24 mouse cellular contexts compared by ENCODE assay signal in genomic region chr2:38412599-38413177, GRCm38 (mm10).
DNase-seq lines count a peak whose midpoint lies in the region; ATAC-seq and TF ChIP-seq lines count a peak whose summit lies in the region.
"Had no signal": no experiment of that assay in that cellular context is flagged by ENCODE, and none has a peak within 500 bp of the region (broad histone marks: within the 10 kb centered on the region; RNA-seq: fewer than 3 reads in every experiment).

No protein-coding gene starts in this region.

- 34% methylated on average over 11 of the region's 11 CpGs for WGBS in heart, embryonic 11.5 days (ENCODE audit: insufficient replicate concordance)
- WGBS in forebrain, postnatal 0 days = 22% methylated on average over 11 of the region's 11 CpGs
- WGBS in liver, embryonic 11.5 days = 47% methylated on average over 11 of the region's 11 CpGs

- H3K4me1 ChIP-seq in heart, embryonic 11.5 days (ENCODE audit: control insufficient read depth, insufficient read depth, low read length) = no peaks in the 10 kb centered on the region
- H3K4me1 ChIP-seq in forebrain, postnatal 0 days (ENCODE audit: insufficient read depth) = no peaks in the 10 kb centered on the region
- H3K4me1 ChIP-seq in liver, embryonic 11.5 days (replicated peaks; ENCODE audit: control insufficient read depth, insufficient read depth, low read length) = no peaks in the 10 kb centered on the region
- H3K4me1 ChIP-seq: heart, embryonic 15.5 days; intestine, embryonic 15.5 days; liver, embryonic 13.5 days; lung, embryonic 15.5 days had no signal

- TF ChIP-seq CTCF in forebrain, postnatal 0 days (IDR thresholded peaks at IDR 0.05; ENCODE audit: low read depth) = no peak

- H3K9ac ChIP-seq in heart, embryonic 11.5 days (ENCODE audit: low read depth, low read length) = no peak overlapping the region
- no peak overlapping the region for H3K9ac ChIP-seq in forebrain, postnatal 0 days
- H3K9ac ChIP-seq in liver, embryonic 11.5 days (ENCODE audit: low read depth, low read length) = no peak overlapping the region
- H3K9ac ChIP-seq: heart, embryonic 15.5 days; intestine, embryonic 15.5 days; limb, embryonic 12.5 days; liver, embryonic 13.5 days; lung, embryonic 15.5 days had no signal

- no peak overlapping the region for H3K27ac ChIP-seq in heart, embryonic 11.5 days (ENCODE audit: low read depth, low read length)
- no peak overlapping the region for H3K27ac ChIP-seq in forebrain, postnatal 0 days (ENCODE audit: low read depth, low read length)
- no peak overlapping the region for H3K27ac ChIP-seq in liver, embryonic 11.5 days (ENCODE audit: low read depth, low read length)
- H3K27ac ChIP-seq: heart, embryonic 15.5 days; intestine, embryonic 15.5 days; limb, embryonic 12.5 days; liver, embryonic 13.5 days; lung, embryonic 15.5 days; macrophage had no signal

- no peak overlapping the region for H3K4me2 ChIP-seq in heart, embryonic 11.5 days
- no peak overlapping the region for H3K4me2 ChIP-seq in forebrain, postnatal 0 days (ENCODE audit: low read depth)
- no peak overlapping the region for H3K4me2 ChIP-seq in liver, embryonic 11.5 days
- H3K4me2 ChIP-seq: heart, embryonic 15.5 days; intestine, embryonic 15.5 days; limb, embryonic 12.5 days; liver, embryonic 13.5 days; lung, embryonic 15.5 days had no signal

- H3K9me3 ChIP-seq in heart, embryonic 11.5 days (replicated peaks; ENCODE audit: control insufficient read depth, low read length) = no peaks in the 10 kb centered on the region
- no peaks in the 10 kb centered on the region for H3K9me3 ChIP-seq in forebrain, postnatal 0 days (ENCODE audit: low read length)
- no peaks in the 10 kb centered on the region for H3K9me3 ChIP-seq in liver, embryonic 11.5 days (ENCODE audit: control insufficient read depth, low read length)
- H3K9me3 ChIP-seq: heart, embryonic 15.5 days; intestine, embryonic 15.5 days; limb, embryonic 12.5 days; liver, embryonic 13.5 days; lung, embryonic 15.5 days had no signal

- no peaks in the 10 kb centered on the region for H3K36me3 ChIP-seq in heart, embryonic 11.5 days (ENCODE audit: control insufficient read depth, insufficient read depth, low read length)
- H3K36me3 ChIP-seq in forebrain, postnatal 0 days (ENCODE audit: insufficient read depth) = no peaks in the 10 kb centered on the region
- no peaks in the 10 kb centered on the region for H3K36me3 ChIP-seq in liver, embryonic 11.5 days (ENCODE audit: control insufficient read depth, insufficient read depth, low read length)
- H3K36me3 ChIP-seq: heart, embryonic 15.5 days; intestine, embryonic 15.5 days; limb, embryonic 12.5 days; liver, embryonic 13.5 days; lung, embryonic 15.5 days had no signal

- no peak overlapping the region for H3K4me3 ChIP-seq in heart, embryonic 11.5 days (ENCODE audit: low read depth, low read length)
- H3K4me3 ChIP-seq in forebrain, postnatal 0 days (ENCODE audit: low read depth, low read length) = no peak overlapping the region
- no peak overlapping the region for H3K4me3 ChIP-seq in liver, embryonic 11.5 days (ENCODE audit: low read depth, low read length)
- H3K4me3 ChIP-seq: heart, embryonic 15.5 days; intestine, embryonic 15.5 days; limb, embryonic 12.5 days; liver, embryonic 13.5 days; lung, embryonic 15.5 days had no signal

- DNase-seq in heart, adult 9 months (ENCODE audit: low spot score in 2 of 2) = no peak
- DNase-seq in MN1 (ENCODE audit: low spot score) (peak; percentile 70), R1 (ENCODE audit: low read depth, low spot score) (peak; percentile 23)
- no peak for DNase-seq in forebrain, postnatal 0 days
- no peak for DNase-seq in liver, embryonic 11.5 days (ENCODE audit: low spot score)
- DNase-seq in urinary bladder, postnatal 4 days (ENCODE audit: low spot score in 2 of 2) = no peak
- DNase-seq: adrenal gland, adult 8-10 months; B cell, adult 2 months; cerebellum, adult 9-11 months; gastrocnemius, postnatal 10 days; heart, adult 18-20 months; heart, postnatal 4 days; kidney, adult 9 months; kidney, postnatal 25 days; layer of hippocampus, adult 9-11 months; liver, embryonic 13.5 days; thymus, postnatal 14 days had no signal

- 0 out of 2 replicates have a peak, but pooled peaks have one; percentile 39 for ATAC-seq in heart, embryonic 11.5 days (replicated peaks; ENCODE audit: insufficient number of reproducible peaks, low FRiP score, low TSS enrichment)
- peak; percentile 63 for ATAC-seq in forebrain, postnatal 0 days
- ATAC-seq in liver, embryonic 11.5 days (replicated peaks; ENCODE audit: low FRiP score) = no peak
- ATAC-seq in megakaryocyte, adult 5-6 weeks (ENCODE audit: poor library complexity, severe bottlenecking) = no peak
- ATAC-seq: intestine, embryonic 15.5 days had no signal

- no peaks in the 10 kb centered on the region for H3K27me3 ChIP-seq in heart, embryonic 11.5 days (ENCODE audit: control insufficient read depth, insufficient read depth, low read length)
- H3K27me3 ChIP-seq in forebrain, postnatal 0 days (ENCODE audit: insufficient read depth, low read length) = no peaks in the 10 kb centered on the region
- H3K27me3 ChIP-seq in liver, embryonic 11.5 days (replicated peaks; ENCODE audit: control insufficient read depth, insufficient read depth, low read length) = no peaks in the 10 kb centered on the region
- H3K27me3 ChIP-seq: intestine, embryonic 15.5 days had no signal

Comparison
In these comparisons a context has a peak if more than half of its experiments do, and no peak if none do; other contexts are left out.
1. ATAC-seq: peak in heart, embryonic 11.5 days (single experiment) and forebrain, postnatal 0 days (single experiment); none in liver, embryonic 11.5 days (single experiment) and megakaryocyte, adult 5-6 weeks (single experiment).
2. DNase-seq: peak in MN1 (single experiment) and R1 (single experiment); none in heart, adult 9 months (0 of 2), forebrain, postnatal 0 days (single experiment), liver, embryonic 11.5 days (single experiment) and urinary bladder, postnatal 4 days (0 of 2).